Mouse (Mus musculus): ENCODE measurements at regions not wholly inside any gene's neighbourhood (a gene's known extent, or its start where the extent isn't known, plus 50 kb on each side); places are given as distances from the start of the nearest gene placed in this dataset.

- H3K4me2 ChIP-seq (replicated peaks; ENCODE audit: low read depth, low read length): no peak overlapping the region
- DNase-seq (ENCODE audit: low spot score) (no peak), ATAC-seq (no peak)
- 28% methylated on average over 4 of the region's 4 CpGs for WGBS
- no peaks in the 10 kb centered on the region for H3K9me3 ChIP-seq (ENCODE audit: low read length)
- H3K9ac ChIP-seq (replicated peaks; ENCODE audit: low read depth): no peak overlapping the region
- no peak overlapping the region for H3K4me3 ChIP-seq (ENCODE audit: low read depth, low read length)
- no peak overlapping the region for H3K27ac ChIP-seq (ENCODE audit: low read length)
- no peaks in the 10 kb centered on the region for H3K36me3 ChIP-seq (ENCODE audit: insufficient read depth, low read length)
- no peaks in the 10 kb centered on the region for H3K4me1 ChIP-seq (ENCODE audit: insufficient read depth, low read depth, low read length)
- H3K27me3 ChIP-seq (replicated peaks; ENCODE audit: insufficient read depth, low read length): 0 out of 2 replicates have a peak, but pooled peaks cover 6% of the 10 kb centered on the region
- TF ChIP-seq EP300 (IDR thresholded peaks at IDR 0.05): no peak
Measured at GRCm38 (mm10) chr19:44642294-44642693, 79.6 kb downstream of the Hif1an start.

GRCm38 (mm10) chr19:44644376-44644775 lies 81.7 kb downstream of the Hif1an start:
- 43% methylated on average over 3 of the region's 3 CpGs for WGBS
- H3K9me3 ChIP-seq (ENCODE audit: low read length): no peaks in the 10 kb centered on the region
- no peak overlapping the region for H3K9ac ChIP-seq (replicated peaks; ENCODE audit: low read depth)
- H3K27ac ChIP-seq (ENCODE audit: low read length): no peak overlapping the region
- H3K27me3 ChIP-seq (replicated peaks; ENCODE audit: insufficient read depth, low read length): 0 out of 2 replicates have a peak, but pooled peaks cover 8% of the 10 kb centered on the region
- no peak overlapping the region for H3K4me2 ChIP-seq (replicated peaks; ENCODE audit: low read depth, low read length)
- no peak for DNase-seq (ENCODE audit: low spot score)
- no peaks in the 10 kb centered on the region for H3K36me3 ChIP-seq (ENCODE audit: insufficient read depth, low read length)
- H3K4me1 ChIP-seq (ENCODE audit: insufficient read depth, low read depth, low read length): no peaks in the 10 kb centered on the region
- H3K4me3 ChIP-seq (ENCODE audit: low read depth, low read length): no peak overlapping the region
- ATAC-seq: no peak
- TF ChIP-seq EP300 (IDR thresholded peaks at IDR 0.05): no peak
- no peak for TF ChIP-seq CTCF (IDR thresholded peaks at IDR 0.05)

GRCm38 (mm10) chr19:44644929-44645328 lies 82.3 kb downstream of the Hif1an start:
- ATAC-seq: no peak
- no peaks in the 10 kb centered on the region for H3K4me1 ChIP-seq (ENCODE audit: insufficient read depth, low read depth, low read length)
- 32% methylated on average over 4 of the region's 4 CpGs for WGBS
- H3K4me2 ChIP-seq (replicated peaks; ENCODE audit: low read depth, low read length): no peak overlapping the region
- no peak for DNase-seq (ENCODE audit: low spot score)
- H3K36me3 ChIP-seq (ENCODE audit: insufficient read depth, low read length): no peaks in the 10 kb centered on the region
- no peak overlapping the region for H3K4me3 ChIP-seq (ENCODE audit: low read depth, low read length)
- no peak overlapping the region for H3K9ac ChIP-seq (replicated peaks; ENCODE audit: low read depth)
- H3K27ac ChIP-seq (ENCODE audit: low read length): no peak overlapping the region
- TF ChIP-seq CTCF (IDR thresholded peaks at IDR 0.05): no peak
- H3K9me3 ChIP-seq (ENCODE audit: low read length): no peaks in the 10 kb centered on the region
- H3K27me3 ChIP-seq (replicated peaks; ENCODE audit: insufficient read depth, low read length): 0 out of 2 replicates have a peak, but pooled peaks cover 9% of the 10 kb centered on the region

GRCm38 (mm10) chr19:44646548-44646947 lies 83.9 kb downstream of the Hif1an start:
- Histone ChIP-seq H3K27ac (ENCODE audit: low read length) (no peak overlapping the region), H3K36me3 (ENCODE audit: insufficient read depth, low read length) (no peaks in the 10 kb centered on the region), H3K27me3 (replicated peaks; ENCODE audit: insufficient read depth, low read length) (peaks cover 11% of the 10 kb centered on the region; the same call in 1 of the 2 replicates), H3K9me3 (ENCODE audit: low read length) (no peaks in the 10 kb centered on the region), H3K4me3 (ENCODE audit: low read depth, low read length) (no peak overlapping the region), H3K4me2 (replicated peaks; ENCODE audit: low read depth, low read length) (no peak overlapping the region), H3K4me1 (ENCODE audit: insufficient read depth, low read depth, low read length) (no peaks in the 10 kb centered on the region), H3K9ac (replicated peaks; ENCODE audit: low read depth) (no peak overlapping the region)
- DNase-seq (ENCODE audit: low spot score) (no peak), ATAC-seq (no peak)
- WGBS: 68% methylated on average over 9 of the region's 9 CpGs
- TF ChIP-seq CTCF (IDR thresholded peaks at IDR 0.05) (no peak), EP300 (IDR thresholded peaks at IDR 0.05) (no peak)

- H3K4me2 ChIP-seq (replicated peaks; ENCODE audit: low read depth, low read length): no peak overlapping the region
- DNase-seq (ENCODE audit: low spot score) (no peak), ATAC-seq (no peak)
- peaks cover 13% of the 10 kb centered on the region; the same call in 1 of the 2 replicates for H3K27me3 ChIP-seq (replicated peaks; ENCODE audit: insufficient read depth, low read length)
- no peaks in the 10 kb centered on the region for H3K36me3 ChIP-seq (ENCODE audit: insufficient read depth, low read length)
- H3K9ac ChIP-seq (replicated peaks; ENCODE audit: low read depth): no peak overlapping the region
- no peak overlapping the region for H3K27ac ChIP-seq (ENCODE audit: low read length)
- WGBS: 67% methylated on average over 7 of the region's 7 CpGs
- no peak for TF ChIP-seq CTCF (IDR thresholded peaks at IDR 0.05)
- no peak for TF ChIP-seq EP300 (IDR thresholded peaks at IDR 0.05)
- no peaks in the 10 kb centered on the region for H3K9me3 ChIP-seq (ENCODE audit: low read length)
- no peak overlapping the region for H3K4me3 ChIP-seq (ENCODE audit: low read depth, low read length)
- H3K4me1 ChIP-seq (ENCODE audit: insufficient read depth, low read depth, low read length): no peaks in the 10 kb centered on the region
Measured at GRCm38 (mm10) chr19:44649206-44649605, 86.6 kb downstream of the Hif1an start.

- Histone ChIP-seq H3K4me2 (replicated peaks; ENCODE audit: low read depth, low read length) (no peak overlapping the region), H3K4me3 (ENCODE audit: low read depth, low read length) (no peak overlapping the region), H3K4me1 (ENCODE audit: insufficient read depth, low read depth, low read length) (no peaks in the 10 kb centered on the region), H3K9me3 (ENCODE audit: low read length) (no peaks in the 10 kb centered on the region), H3K27ac (ENCODE audit: low read length) (no peak overlapping the region), H3K27me3 (replicated peaks; ENCODE audit: insufficient read depth, low read length) (peaks cover 17% of the 10 kb centered on the region; the same call in 1 of the 2 replicates), H3K36me3 (ENCODE audit: insufficient read depth, low read length) (no peaks in the 10 kb centered on the region), H3K9ac (replicated peaks; ENCODE audit: low read depth) (no peak overlapping the region)
- ATAC-seq (no peak), DNase-seq (ENCODE audit: low spot score) (no peak)
- 16% methylated on average over 2 of the region's 2 CpGs for WGBS
- TF ChIP-seq EP300 (IDR thresholded peaks at IDR 0.05): no peak
- no peak for TF ChIP-seq CTCF (IDR thresholded peaks at IDR 0.05)
Measured at GRCm38 (mm10) chr19:44650841-44651240, 88.2 kb downstream of the Hif1an start.

GRCm38 (mm10) chr19:44651605-44652004 lies 89.0 kb downstream of the Hif1an start:
- Histone ChIP-seq H3K9ac (replicated peaks; ENCODE audit: low read depth) (no peak overlapping the region), H3K4me2 (replicated peaks; ENCODE audit: low read depth, low read length) (no peak overlapping the region), H3K4me3 (ENCODE audit: low read depth, low read length) (no peak overlapping the region), H3K27me3 (replicated peaks; ENCODE audit: insufficient read depth, low read length) (peaks cover 17% of the 10 kb centered on the region; the same call in 1 of the 2 replicates), H3K9me3 (ENCODE audit: low read length) (no peaks in the 10 kb centered on the region), H3K4me1 (ENCODE audit: insufficient read depth, low read depth, low read length) (no peaks in the 10 kb centered on the region), H3K27ac (ENCODE audit: low read length) (no peak overlapping the region), H3K36me3 (ENCODE audit: insufficient read depth, low read length) (no peaks in the 10 kb centered on the region)
- TF ChIP-seq CTCF (IDR thresholded peaks at IDR 0.05) (no peak; the same call in 1 of the 2 replicates), EP300 (IDR thresholded peaks at IDR 0.05) (no peak)
- DNase-seq (ENCODE audit: low spot score): no peak
- 12% methylated on average over 4 of the region's 4 CpGs for WGBS
- no peak for ATAC-seq
